Mouse (Mus musculus): ENCODE measurements at regions not wholly inside any gene's neighbourhood (a gene's known extent, or its start where the extent isn't known, plus 50 kb on each side); places are given as distances from the start of the nearest gene placed in this dataset.

DNA sequence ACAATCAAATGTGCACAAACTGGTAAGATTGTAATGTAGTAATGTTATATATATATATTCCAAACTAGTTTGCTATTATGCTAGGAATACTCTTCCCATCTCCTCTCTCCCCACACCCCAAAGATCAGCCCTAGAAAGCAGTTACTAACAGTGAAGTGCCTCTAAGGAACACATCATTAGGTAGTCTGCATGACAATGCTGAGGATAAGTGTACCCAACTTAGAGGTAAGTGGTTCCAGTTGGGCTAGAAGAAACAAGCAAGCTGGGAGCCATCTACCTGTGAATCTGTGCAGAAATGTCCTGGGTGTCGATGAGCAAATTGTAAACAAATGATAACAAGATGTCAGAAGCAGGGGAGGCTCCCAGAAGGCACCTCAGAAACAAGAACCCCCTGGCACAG, 141.7 kb downstream of the Fam43a start:
- 88% methylated on average over 1 of the region's 1 CpGs for WGBS
- H3K27ac ChIP-seq (replicated peaks; ENCODE audit: low read depth, low read length) = no peak overlapping the region
- H3K9me3 ChIP-seq (replicated peaks; ENCODE audit: control insufficient read depth, low read length) = no peaks in the 10 kb centered on the region
- H3K4me1 ChIP-seq (ENCODE audit: control insufficient read depth, insufficient read depth, low read length) = peaks cover 3% of the 10 kb centered on the region; the same call in 1 of the 2 replicates
- no peak overlapping the region for H3K4me3 ChIP-seq (ENCODE audit: low read depth, low read length)
- H3K9ac ChIP-seq (replicated peaks; ENCODE audit: low read length) = no peak overlapping the region
- no peaks in the 10 kb centered on the region for H3K36me3 ChIP-seq (replicated peaks; ENCODE audit: control insufficient read depth, insufficient read depth, low read depth, low read length)
- H3K27me3 ChIP-seq (ENCODE audit: control insufficient read depth, insufficient read depth, low read length) = no peaks in the 10 kb centered on the region
- no peak overlapping the region for H3K4me2 ChIP-seq (ENCODE audit: low read depth, low read length)
- ATAC-seq (replicated peaks; ENCODE audit: insufficient number of reproducible peaks, low FRiP score, low TSS enrichment, low read depth) = no peak
- no peak for DNase-seq (ENCODE audit: low spot score)

- Histone ChIP-seq H3K4me3 (ENCODE audit: low read depth, low read length) (no peak overlapping the region), H3K9me3 (replicated peaks; ENCODE audit: control insufficient read depth, low read length) (no peaks in the 10 kb centered on the region), H3K27me3 (ENCODE audit: control insufficient read depth, insufficient read depth, low read length) (no peaks in the 10 kb centered on the region), H3K36me3 (replicated peaks; ENCODE audit: control insufficient read depth, insufficient read depth, low read depth, low read length) (no peaks in the 10 kb centered on the region), H3K27ac (replicated peaks; ENCODE audit: low read depth, low read length) (no peak overlapping the region), H3K4me2 (ENCODE audit: low read depth, low read length) (no peak overlapping the region), H3K9ac (replicated peaks; ENCODE audit: low read length) (no peak overlapping the region), H3K4me1 (ENCODE audit: control insufficient read depth, insufficient read depth, low read length) (peaks cover 3% of the 10 kb centered on the region; the same call in 1 of the 2 replicates)
- WGBS = 44% methylated on average over 6 of the region's 6 CpGs
- DNase-seq (ENCODE audit: low spot score) = no peak
- no peak for ATAC-seq (replicated peaks; ENCODE audit: insufficient number of reproducible peaks, low FRiP score, low TSS enrichment, low read depth)
Observed at GRCm38 (mm10) chr16:30742474-30742873, 143.0 kb downstream of the Fam43a start.

- DNase-seq (ENCODE audit: low spot score) (no peak), ATAC-seq (replicated peaks; ENCODE audit: insufficient number of reproducible peaks, low FRiP score, low TSS enrichment, low read depth) (no peak)
- Histone ChIP-seq H3K36me3 (replicated peaks; ENCODE audit: control insufficient read depth, insufficient read depth, low read depth, low read length) (no peaks in the 10 kb centered on the region), H3K9ac (replicated peaks; ENCODE audit: low read length) (no peak overlapping the region), H3K4me2 (ENCODE audit: low read depth, low read length) (no peak overlapping the region), H3K27me3 (ENCODE audit: control insufficient read depth, insufficient read depth, low read length) (no peaks in the 10 kb centered on the region), H3K4me3 (ENCODE audit: low read depth, low read length) (no peak overlapping the region), H3K4me1 (ENCODE audit: control insufficient read depth, insufficient read depth, low read length) (peaks cover 3% of the 10 kb centered on the region; the same call in 1 of the 2 replicates), H3K27ac (replicated peaks; ENCODE audit: low read depth, low read length) (no peak overlapping the region), H3K9me3 (replicated peaks; ENCODE audit: control insufficient read depth, low read length) (no peaks in the 10 kb centered on the region)
- 59% methylated on average over 4 of the region's 4 CpGs for WGBS
Observed at GRCm38 (mm10) chr16:30743566-30743965, 144.0 kb downstream of the Fam43a start.

DNA sequence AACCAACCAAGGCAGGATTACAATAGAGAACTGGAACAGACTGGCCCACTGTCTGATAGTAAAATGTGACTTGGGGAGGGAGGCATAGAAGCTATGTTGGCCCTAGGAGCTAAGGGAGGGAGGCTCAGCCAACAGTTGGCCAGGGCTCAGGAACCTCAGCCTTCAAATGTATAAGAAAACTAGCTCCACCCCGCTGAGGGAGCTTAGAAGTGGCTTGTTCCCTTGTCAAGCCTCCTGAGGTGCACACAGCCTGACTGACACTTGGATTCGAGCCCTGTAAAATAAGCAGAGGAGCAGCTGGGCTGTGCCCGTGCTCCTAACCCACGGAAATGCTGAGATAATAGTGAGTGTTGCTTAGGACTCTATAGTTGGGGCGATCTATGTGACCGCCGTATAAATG, 144.7 kb downstream of the Fam43a start:
- no peaks in the 10 kb centered on the region for H3K9me3 ChIP-seq (replicated peaks; ENCODE audit: control insufficient read depth, low read length)
- H3K4me3 ChIP-seq (ENCODE audit: low read depth, low read length) = no peak overlapping the region
- no peak overlapping the region for H3K4me2 ChIP-seq (ENCODE audit: low read depth, low read length)
- WGBS = 46% methylated on average over 7 of the region's 7 CpGs
- DNase-seq (ENCODE audit: low spot score) = no peak
- H3K9ac ChIP-seq (replicated peaks; ENCODE audit: low read length) = no peak overlapping the region
- H3K27me3 ChIP-seq (ENCODE audit: control insufficient read depth, insufficient read depth, low read length) = no peaks in the 10 kb centered on the region
- H3K36me3 ChIP-seq (replicated peaks; ENCODE audit: control insufficient read depth, insufficient read depth, low read depth, low read length) = no peaks in the 10 kb centered on the region
- ATAC-seq (replicated peaks; ENCODE audit: insufficient number of reproducible peaks, low FRiP score, low TSS enrichment, low read depth) = no peak
- H3K27ac ChIP-seq (replicated peaks; ENCODE audit: low read depth, low read length) = no peak overlapping the region
- peaks cover 3% of the 10 kb centered on the region; the same call in 1 of the 2 replicates for H3K4me1 ChIP-seq (ENCODE audit: control insufficient read depth, insufficient read depth, low read length)

- no peak overlapping the region for H3K4me2 ChIP-seq (ENCODE audit: low read depth, low read length)
- no peaks in the 10 kb centered on the region for H3K36me3 ChIP-seq (replicated peaks; ENCODE audit: control insufficient read depth, insufficient read depth, low read depth, low read length)
- DNase-seq (ENCODE audit: low spot score) (no peak), ATAC-seq (replicated peaks; ENCODE audit: insufficient number of reproducible peaks, low FRiP score, low TSS enrichment, low read depth) (no peak; the same call in 1 of the 2 replicates)
- 14% methylated on average over 11 of the region's 11 CpGs for WGBS
- H3K4me3 ChIP-seq (ENCODE audit: low read depth, low read length) = no peak overlapping the region
- H3K27ac ChIP-seq (replicated peaks; ENCODE audit: low read depth, low read length) = peak overlapping the region; percentile 54; the same call in 1 of the 2 replicates
- no peaks in the 10 kb centered on the region for H3K9me3 ChIP-seq (replicated peaks; ENCODE audit: control insufficient read depth, low read length)
- H3K9ac ChIP-seq (replicated peaks; ENCODE audit: low read length) = no peak overlapping the region
- no peaks in the 10 kb centered on the region for H3K27me3 ChIP-seq (ENCODE audit: control insufficient read depth, insufficient read depth, low read length)
- H3K4me1 ChIP-seq (ENCODE audit: control insufficient read depth, insufficient read depth, low read length) = peaks cover 3% of the 10 kb centered on the region; the same call in 1 of the 2 replicates
Observed at GRCm38 (mm10) chr16:30745598-30746181, 146.2 kb downstream of the Fam43a start.

DNA sequence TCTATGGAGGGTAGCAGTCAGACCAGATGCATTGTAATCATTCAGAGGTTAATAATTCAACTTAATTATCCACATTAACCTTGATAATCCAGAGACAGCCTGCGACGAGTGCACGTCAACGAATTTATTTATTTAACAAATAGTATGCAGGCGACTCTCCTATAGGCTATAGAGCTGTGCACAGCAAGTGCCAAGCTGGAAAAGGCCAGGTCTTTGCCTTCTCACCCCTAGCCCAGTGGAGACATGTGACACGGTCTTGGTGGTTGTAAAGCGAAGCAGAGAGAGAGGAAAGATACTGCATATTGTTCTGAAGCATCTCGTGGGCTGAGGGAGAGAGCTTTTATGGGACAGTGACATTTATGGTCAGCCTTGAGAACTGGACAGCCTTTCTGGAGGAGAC, 146.7 kb downstream of the Fam43a start:
- Histone ChIP-seq H3K4me1 (ENCODE audit: control insufficient read depth, insufficient read depth, low read length) (peaks cover 3% of the 10 kb centered on the region; the same call in 1 of the 2 replicates), H3K27ac (replicated peaks; ENCODE audit: low read depth, low read length) (no peak overlapping the region), H3K9ac (replicated peaks; ENCODE audit: low read length) (no peak overlapping the region), H3K9me3 (replicated peaks; ENCODE audit: control insufficient read depth, low read length) (no peaks in the 10 kb centered on the region), H3K36me3 (replicated peaks; ENCODE audit: control insufficient read depth, insufficient read depth, low read depth, low read length) (no peaks in the 10 kb centered on the region), H3K27me3 (ENCODE audit: control insufficient read depth, insufficient read depth, low read length) (no peaks in the 10 kb centered on the region), H3K4me3 (ENCODE audit: low read depth, low read length) (no peak overlapping the region), H3K4me2 (ENCODE audit: low read depth, low read length) (no peak overlapping the region)
- ATAC-seq (replicated peaks; ENCODE audit: insufficient number of reproducible peaks, low FRiP score, low TSS enrichment, low read depth) = no peak
- 35% methylated on average over 8 of the region's 8 CpGs for WGBS
- no peak for DNase-seq (ENCODE audit: low spot score)

GRCm38 (mm10) chr16:30749841-30750240, 150.3 kb downstream of the Fam43a start:
- Histone ChIP-seq H3K27me3 (ENCODE audit: control insufficient read depth, insufficient read depth, low read length) (no peaks in the 10 kb centered on the region), H3K4me2 (ENCODE audit: low read depth, low read length) (no peak overlapping the region), H3K9ac (replicated peaks; ENCODE audit: low read length) (no peak overlapping the region), H3K27ac (replicated peaks; ENCODE audit: low read depth, low read length) (no peak overlapping the region), H3K9me3 (replicated peaks; ENCODE audit: control insufficient read depth, low read length) (no peaks in the 10 kb centered on the region), H3K4me1 (ENCODE audit: control insufficient read depth, insufficient read depth, low read length) (peaks cover 3% of the 10 kb centered on the region; the same call in 1 of the 2 replicates), H3K36me3 (replicated peaks; ENCODE audit: control insufficient read depth, insufficient read depth, low read depth, low read length) (no peaks in the 10 kb centered on the region), H3K4me3 (ENCODE audit: low read depth, low read length) (no peak overlapping the region)
- DNase-seq (ENCODE audit: low spot score) (no peak), ATAC-seq (replicated peaks; ENCODE audit: insufficient number of reproducible peaks, low FRiP score, low TSS enrichment, low read depth) (no peak)
- WGBS = 66% methylated on average over 3 of the region's 3 CpGs

DNA sequence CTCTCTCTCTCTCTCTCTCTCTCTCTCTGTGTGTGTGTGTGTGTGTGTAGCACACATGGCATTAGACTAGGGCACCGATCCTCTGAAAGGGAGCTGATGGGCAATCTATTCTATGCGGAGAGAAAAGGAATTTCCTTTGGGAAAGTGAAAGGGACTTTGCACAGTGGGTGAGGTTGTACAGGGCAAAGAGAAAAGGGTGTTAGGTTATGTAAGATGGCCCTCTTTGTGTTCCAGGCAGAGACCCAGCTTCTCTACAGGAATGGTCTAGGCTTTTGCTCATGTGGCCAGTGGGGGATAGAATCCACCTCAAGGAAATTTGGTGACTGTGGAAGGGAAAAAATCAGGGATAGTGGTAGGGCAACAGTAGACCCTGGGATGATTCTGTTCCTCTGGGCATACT, 156.2 kb downstream of the Fam43a start:
- H3K4me1 ChIP-seq (ENCODE audit: control insufficient read depth, insufficient read depth, low read length) = no peaks in the 10 kb centered on the region
- H3K4me2 ChIP-seq (ENCODE audit: low read depth, low read length) = no peak overlapping the region
- ATAC-seq (replicated peaks; ENCODE audit: insufficient number of reproducible peaks, low FRiP score, low TSS enrichment, low read depth) (no peak), DNase-seq (ENCODE audit: low spot score) (no peak)
- no peaks in the 10 kb centered on the region for H3K36me3 ChIP-seq (replicated peaks; ENCODE audit: control insufficient read depth, insufficient read depth, low read depth, low read length)
- H3K4me3 ChIP-seq (ENCODE audit: low read depth, low read length) = no peak overlapping the region
- H3K27me3 ChIP-seq (ENCODE audit: control insufficient read depth, insufficient read depth, low read length) = no peaks in the 10 kb centered on the region
- H3K9me3 ChIP-seq (replicated peaks; ENCODE audit: control insufficient read depth, low read length) = no peaks in the 10 kb centered on the region
- H3K9ac ChIP-seq (replicated peaks; ENCODE audit: low read length) = no peak overlapping the region
- WGBS = 95% methylated on average over 2 of the region's 2 CpGs
- no peak overlapping the region for H3K27ac ChIP-seq (replicated peaks; ENCODE audit: low read depth, low read length)
